Mouse (Mus musculus) right cerebral cortex, adult 2 months (tissue): ENCODE measurements around the gene Itpk1.

Experiments used
- DNase-seq, 2 experiments: peaks; one replicate each; pipeline ENCODE4 v3.0.0; 2021 to 2022; ENCODE audit warnings: low spot score in 2 of 2

Itpk1 gene

GRCm38 (mm10) chr12:102554721-102555516, 149.8 kb downstream of the Itpk1 start, which contains the start of gene Chga:
TSS of gene Chga (plus strand) at chr12:102554969.
- peak; percentile 81 to 82 for DNase-seq

- DNase-seq: peak; percentile 45 to 51
Observed at GRCm38 (mm10) chr12:102553705-102554275, 150.9 kb downstream of the Itpk1 start.

DNA sequence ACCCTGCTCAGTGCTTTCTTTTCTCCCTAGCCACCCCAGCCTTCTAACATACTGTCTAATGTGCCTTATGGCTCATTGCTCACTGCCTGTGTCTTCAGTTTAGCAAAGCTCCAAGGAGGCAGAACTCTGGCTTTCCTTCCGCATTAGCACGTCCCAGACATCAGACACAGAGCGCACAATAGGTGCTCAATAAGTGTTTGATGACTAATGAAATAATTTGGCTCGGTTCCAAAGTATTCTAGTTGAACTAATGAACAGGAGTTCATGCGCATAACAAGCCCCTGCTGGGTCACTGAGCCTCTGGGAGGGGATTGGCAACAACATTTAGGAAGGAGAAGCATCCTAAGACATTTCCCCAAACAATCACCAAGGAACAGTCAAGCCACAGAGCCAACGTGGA, 152.7 kb downstream of the Itpk1 start:
- DNase-seq: no peak

- no peak for DNase-seq
Observed at GRCm38 (mm10) chr12:102551186-102551585, 153.5 kb downstream of the Itpk1 start.

GRCm38 (mm10) chr12:102550529-102550928, 154.2 kb downstream of the Itpk1 start:
- no peak for DNase-seq

DNA sequence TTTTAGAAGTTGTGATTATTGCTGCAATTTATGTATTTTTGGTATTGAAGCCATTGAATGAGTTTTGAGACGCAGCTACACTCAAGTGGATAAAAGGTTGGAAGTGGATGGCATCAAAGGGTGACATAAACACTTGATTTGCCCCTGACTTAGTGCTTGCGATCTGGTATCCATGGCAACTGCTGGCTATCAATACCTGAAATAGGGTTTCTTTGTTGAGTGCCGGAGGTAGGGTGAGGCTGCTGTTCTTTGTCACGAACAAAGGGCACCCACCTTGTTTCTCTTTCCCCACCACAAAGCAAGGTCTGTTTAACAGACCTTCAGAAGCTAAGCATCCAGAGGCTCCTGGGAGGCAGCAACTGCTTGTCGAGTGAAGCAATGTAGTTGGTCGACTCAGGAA, 159.6 kb downstream of the Itpk1 start:
- DNase-seq: no peak

- DNase-seq: no peak
Observed at GRCm38 (mm10) chr12:102541168-102541567, 163.6 kb downstream of the Itpk1 start.

GRCm38 (mm10) chr12:102540278-102540677, 164.5 kb downstream of the Itpk1 start:
- no peak for DNase-seq

DNA sequence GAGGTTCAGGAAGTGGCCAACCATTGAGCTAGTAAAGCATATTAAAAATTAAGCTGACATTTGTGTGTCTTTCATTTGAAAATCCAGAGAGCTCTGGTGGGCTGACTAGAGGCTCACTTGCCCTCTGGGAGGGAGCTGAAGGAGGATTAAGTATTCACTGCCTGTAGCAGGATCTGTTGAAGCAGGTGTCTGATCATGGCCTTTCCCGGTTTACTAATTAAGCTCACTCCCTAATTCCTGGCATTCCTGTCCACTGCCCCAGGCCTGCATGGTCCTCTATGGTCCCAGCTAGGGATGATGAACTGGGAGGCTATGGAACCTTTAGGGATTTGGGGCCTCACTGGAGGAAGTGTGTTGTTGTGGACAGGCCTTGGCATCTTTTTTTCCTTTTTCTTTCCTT, 168.9 kb downstream of the Itpk1 start:
- DNase-seq: no peak

DNA sequence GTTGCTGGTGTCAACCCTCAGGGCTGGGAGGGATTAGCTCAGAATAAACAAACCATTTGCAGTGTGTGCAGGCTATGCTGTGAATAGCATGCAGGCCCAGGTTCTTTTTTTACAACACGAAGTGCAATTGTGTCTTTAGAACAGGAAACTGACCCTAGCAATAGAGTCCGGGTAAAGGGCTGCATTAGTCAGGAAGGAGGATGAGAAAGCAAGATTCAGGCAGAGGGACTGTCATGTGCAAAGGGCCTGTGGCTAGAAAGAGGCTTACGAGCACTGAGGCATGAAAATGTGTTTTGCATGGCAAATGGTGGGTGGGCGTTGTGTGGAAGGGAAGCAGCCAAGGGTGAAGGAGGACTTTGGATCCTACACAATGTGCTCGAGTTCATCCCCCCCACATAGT, 176.7 kb downstream of the Itpk1 start:
- DNase-seq: no peak

- DNase-seq: no peak
Observed at GRCm38 (mm10) chr12:102524760-102525159, 180.0 kb downstream of the Itpk1 start.

DNA sequence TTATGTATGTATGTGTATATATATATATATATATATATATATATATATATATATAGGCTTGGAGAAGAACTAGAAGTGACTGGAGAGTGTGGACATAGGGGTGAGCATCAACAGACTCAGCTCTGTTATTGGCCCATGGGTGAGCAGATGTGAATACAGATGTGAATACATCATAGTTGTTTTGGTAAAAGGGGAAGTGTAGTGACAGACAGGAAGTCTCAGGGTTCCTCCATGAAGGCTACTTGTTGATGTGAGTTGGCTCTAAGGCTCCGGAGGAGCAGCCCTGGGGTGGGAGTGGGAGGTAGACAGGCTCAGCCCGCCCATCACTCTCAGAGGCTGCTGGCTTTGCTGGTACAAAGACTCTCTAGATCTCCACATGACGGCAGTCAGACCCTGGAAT, 180.5 kb downstream of the Itpk1 start:
- no peak for DNase-seq

DNA sequence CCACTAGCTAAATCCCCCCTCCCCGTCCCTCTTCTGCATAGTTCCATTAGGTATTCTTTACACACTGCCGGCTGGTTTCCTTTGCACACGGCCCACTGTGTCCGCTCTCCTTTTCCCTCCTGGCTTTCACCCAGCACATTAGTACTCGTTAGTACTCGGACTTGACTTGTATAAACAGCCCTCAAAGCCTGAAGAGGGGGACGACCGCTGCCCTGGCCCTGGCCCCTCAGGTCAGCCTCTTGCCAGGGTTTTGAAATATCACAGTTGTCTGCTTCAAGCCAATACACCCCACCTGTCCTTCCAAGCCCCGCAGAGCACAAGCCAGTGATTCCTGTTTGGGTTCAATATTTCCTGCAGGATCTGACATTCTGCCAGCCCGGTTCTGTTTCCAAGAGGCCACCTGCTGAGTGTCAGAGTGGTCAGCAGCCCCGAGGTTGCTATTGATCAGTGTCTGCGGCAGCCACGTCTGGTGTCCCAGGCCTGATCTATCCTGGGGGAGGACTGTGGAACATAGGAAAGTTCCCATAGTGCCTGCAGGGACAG, 182.9 kb downstream of the Itpk1 start:
- no peak for DNase-seq

GRCm38 (mm10) chr12:102519929-102520720, 184.6 kb downstream of the Itpk1 start:
- DNase-seq: no peak
